Mouse (Mus musculus): ENCODE measurements around the gene Gm29666. TPM values are rescaled to one million over a fixed set of nuclear protein-coding genes. Genes with fewer than 3 reads are reported as not detected.

Gene Gm29666
- polyA plus RNA-seq, 1 experiment = 0.04 TPM

GRCm38 (mm10) chr15:84950053-84950452 is 30.2 kb upstream of the Gm29666 start:
- no peaks in the 10 kb centered on the region for H3K9me3 ChIP-seq
- H3K4me3 ChIP-seq (replicated peaks) = no peak overlapping the region
- TF ChIP-seq GATA1 (IDR thresholded peaks at IDR 0.05; ENCODE audit: borderline replicate concordance, low read length) (no peak), FLI1 (IDR thresholded peaks at IDR 0.05; ENCODE audit: low read length) (no peak)
- no peaks in the 10 kb centered on the region for H3K4me1 ChIP-seq
- peaks cover 19% of the 10 kb centered on the region for H3K27me3 ChIP-seq (replicated peaks)
- H3K36me3 ChIP-seq (replicated peaks; ENCODE audit: low read length) = peaks cover 73% of the 10 kb centered on the region

GRCm38 (mm10) chr15:84948990-84949389 is 29.2 kb upstream of the Gm29666 start:
- Histone ChIP-seq H3K4me1 (no peaks in the 10 kb centered on the region), H3K4me3 (replicated peaks) (no peak overlapping the region), H3K9me3 (no peaks in the 10 kb centered on the region), H3K36me3 (replicated peaks; ENCODE audit: low read length) (peaks cover 72% of the 10 kb centered on the region), H3K27me3 (replicated peaks) (peaks cover 17% of the 10 kb centered on the region)
- TF ChIP-seq FLI1 (IDR thresholded peaks at IDR 0.05; ENCODE audit: low read length) (no peak), GATA1 (IDR thresholded peaks at IDR 0.05; ENCODE audit: borderline replicate concordance, low read length) (no peak)

GRCm38 (mm10) chr15:84944319-84944718 is 24.5 kb upstream of the Gm29666 start:
- no peaks in the 10 kb centered on the region for H3K9me3 ChIP-seq
- no peak for TF ChIP-seq GATA1 (IDR thresholded peaks at IDR 0.05; ENCODE audit: borderline replicate concordance, low read length)
- no peak for TF ChIP-seq FLI1 (IDR thresholded peaks at IDR 0.05; ENCODE audit: low read length)
- H3K36me3 ChIP-seq (replicated peaks; ENCODE audit: low read length) = peaks cover 71% of the 10 kb centered on the region
- peaks cover 10% of the 10 kb centered on the region for H3K27me3 ChIP-seq (replicated peaks)
- H3K4me3 ChIP-seq (replicated peaks) = no peak overlapping the region
- H3K4me1 ChIP-seq = peaks cover 33% of the 10 kb centered on the region

- H3K4me1 ChIP-seq = peaks cover 49% of the 10 kb centered on the region
- H3K36me3 ChIP-seq (replicated peaks; ENCODE audit: low read length) = peaks cover 71% of the 10 kb centered on the region
- H3K27me3 ChIP-seq (replicated peaks) = peaks cover 7% of the 10 kb centered on the region
- no peak for TF ChIP-seq FLI1 (IDR thresholded peaks at IDR 0.05; ENCODE audit: low read length)
- TF ChIP-seq GATA1 (IDR thresholded peaks at IDR 0.05; ENCODE audit: borderline replicate concordance, low read length) = no peak
- H3K9me3 ChIP-seq = no peaks in the 10 kb centered on the region
- no peak overlapping the region for H3K4me3 ChIP-seq (replicated peaks)
Observed at GRCm38 (mm10) chr15:84942647-84943285, 22.9 kb upstream of the Gm29666 start.

- TF ChIP-seq GATA1 (IDR thresholded peaks at IDR 0.05; ENCODE audit: borderline replicate concordance, low read length) = no peak
- peaks cover 74% of the 10 kb centered on the region for H3K4me1 ChIP-seq
- H3K4me3 ChIP-seq (replicated peaks) = peak overlapping the region; percentile 74
- H3K27me3 ChIP-seq (replicated peaks) = no peaks in the 10 kb centered on the region
- H3K36me3 ChIP-seq (replicated peaks; ENCODE audit: low read length) = peaks cover 93% of the 10 kb centered on the region
- H3K9me3 ChIP-seq = no peaks in the 10 kb centered on the region
Observed at GRCm38 (mm10) chr15:84940102-84940501, 20.3 kb upstream of the Gm29666 start.

- H3K4me1 ChIP-seq = peaks cover 88% of the 10 kb centered on the region
- H3K27me3 ChIP-seq (replicated peaks) = no peaks in the 10 kb centered on the region
- H3K9me3 ChIP-seq = no peaks in the 10 kb centered on the region
- no peak overlapping the region for H3K4me3 ChIP-seq (replicated peaks)
- TF ChIP-seq FLI1 (IDR thresholded peaks at IDR 0.05; ENCODE audit: low read length) (no peak), GATA1 (IDR thresholded peaks at IDR 0.05; ENCODE audit: borderline replicate concordance, low read length) (no peak)
- peaks cover 99% of the 10 kb centered on the region for H3K36me3 ChIP-seq (replicated peaks; ENCODE audit: low read length)
Observed at GRCm38 (mm10) chr15:84934901-84935300, 15.1 kb upstream of the Gm29666 start.

GRCm38 (mm10) chr15:84932351-84932750 is 12.5 kb upstream of the Gm29666 start:
- no peak overlapping the region for H3K4me3 ChIP-seq (replicated peaks)
- TF ChIP-seq FLI1 (IDR thresholded peaks at IDR 0.05; ENCODE audit: low read length) (no peak), GATA1 (IDR thresholded peaks at IDR 0.05; ENCODE audit: borderline replicate concordance, low read length) (no peak)
- no peaks in the 10 kb centered on the region for H3K27me3 ChIP-seq (replicated peaks)
- no peaks in the 10 kb centered on the region for H3K9me3 ChIP-seq
- peaks cover 99% of the 10 kb centered on the region for H3K36me3 ChIP-seq (replicated peaks; ENCODE audit: low read length)
- H3K4me1 ChIP-seq = peaks cover 77% of the 10 kb centered on the region

- H3K4me3 ChIP-seq (replicated peaks) = peak overlapping the region; percentile 97
- H3K36me3 ChIP-seq (replicated peaks; ENCODE audit: low read length) = peaks cover 54% of the 10 kb centered on the region
- peaks cover 52% of the 10 kb centered on the region for H3K4me1 ChIP-seq
- no peaks in the 10 kb centered on the region for H3K27me3 ChIP-seq (replicated peaks)
- TF ChIP-seq FLI1 (IDR thresholded peaks at IDR 0.05; ENCODE audit: low read length) = no peak
- H3K9me3 ChIP-seq = no peaks in the 10 kb centered on the region
Observed at GRCm38 (mm10) chr15:84925495-84926018, 5.7 kb upstream of the Gm29666 start.

GRCm38 (mm10) chr15:84924781-84925315 is 5.0 kb upstream of the Gm29666 start:
- peak overlapping the region; percentile 97 for H3K4me3 ChIP-seq (replicated peaks)
- H3K27me3 ChIP-seq (replicated peaks) = no peaks in the 10 kb centered on the region

GRCm38 (mm10) chr15:84923508-84924181 is 3.8 kb upstream of the Gm29666 start:
- TF ChIP-seq GATA1 (IDR thresholded peaks at IDR 0.05; ENCODE audit: borderline replicate concordance, low read length) (no peak), FLI1 (IDR thresholded peaks at IDR 0.05; ENCODE audit: low read length) (no peak)
- Histone ChIP-seq H3K27me3 (replicated peaks) (no peaks in the 10 kb centered on the region), H3K4me3 (replicated peaks) (peak overlapping the region; percentile 97), H3K9me3 (no peaks in the 10 kb centered on the region), H3K4me1 (peaks cover 42% of the 10 kb centered on the region), H3K36me3 (replicated peaks; ENCODE audit: low read length) (peaks cover 45% of the 10 kb centered on the region)

More at GRCm38 (mm10) chr15:84924781-84925315, 5.0 kb upstream of the Gm29666 start:
- peaks cover 49% of the 10 kb centered on the region for H3K4me1 ChIP-seq
- peaks cover 49% of the 10 kb centered on the region for H3K36me3 ChIP-seq (replicated peaks; ENCODE audit: low read length)
- TF ChIP-seq GATA1 (IDR thresholded peaks at IDR 0.05; ENCODE audit: borderline replicate concordance, low read length) = no peak
- no peak for TF ChIP-seq FLI1 (IDR thresholded peaks at IDR 0.05; ENCODE audit: low read length)
- H3K9me3 ChIP-seq = no peaks in the 10 kb centered on the region
